Mouse (Mus musculus) G1E (cell line): ENCODE results near the gene Palmd. TPM values are rescaled to one million over a fixed set of nuclear protein-coding genes. Genes with fewer than 3 reads are reported as not detected.

Source experiments
- ATAC-seq: 2 replicates; pipeline ENCODE4 v1.8.0; 2016; ENCODE audit warnings: mild to moderate bottlenecking; ENCODE audit not compliant: insufficient number of reproducible peaks, poor library complexity, low FRiP score, severe bottlenecking; ENCODE audit errors: extremely low read depth
- DNase-seq: peaks from one replicate; pipeline ENCODE4 v3.0.0; 2012; ENCODE audit warnings: low spot score
- H3K27me3 ChIP-seq: 2 replicates; pipeline ENCODE4 v1.6.1; 2012; ENCODE audit warnings: mild to moderate bottlenecking, low read length, inconsistent platforms; ENCODE audit not compliant: insufficient read depth
- H3K36me3 ChIP-seq: replicated peaks from 2 replicates; pipeline ENCODE3; 2012; ENCODE audit warnings: mild to moderate bottlenecking, inconsistent platforms
- H3K4me1 ChIP-seq: 2 replicates; pipeline ENCODE4 v1.6.1; 2012; ENCODE audit warnings: low read depth, low read length, inconsistent platforms, mixed read lengths; ENCODE audit not compliant: insufficient read depth
- H3K4me3 ChIP-seq: 2 replicates; pipeline ENCODE4 v1.5.1; 2012; ENCODE audit warnings: low read depth, mild to moderate bottlenecking, inconsistent platforms, low read length, moderate library complexity, mixed read lengths
- H3K9me3 ChIP-seq: replicated peaks from 2 replicates; pipeline ENCODE4 v1.6.1; 2012; ENCODE audit warnings: inconsistent platforms
- CTCF ChIP-seq: IDR thresholded peaks from 2 replicates; pipeline ENCODE4 v1.5.1; 2012; ENCODE audit warnings: low read depth, low read length, inconsistent platforms, mixed read lengths
- GATA1 ChIP-seq: IDR thresholded peaks from 2 replicates; pipeline ENCODE4 v1.6.1; 2012; ENCODE audit warnings: borderline replicate concordance, low read length, inconsistent platforms, mixed read lengths
- GATA2 ChIP-seq: IDR thresholded peaks from 2 replicates; pipeline ENCODE4 v1.6.1; 2012; ENCODE audit warnings: low read depth, low read length, inconsistent platforms, borderline replicate concordance
- POLR2AphosphoS5 ChIP-seq: IDR thresholded peaks from 2 replicates; pipeline ENCODE4 v1.6.1; 2012; ENCODE audit warnings: low read depth, low read length, inconsistent platforms; ENCODE audit not compliant: insufficient replicate concordance
- TAL1 ChIP-seq: conservative IDR thresholded peaks from 2 replicates; pipeline ENCODE4 v1.6.1; 2012; ENCODE audit warnings: low read depth, low read length, inconsistent platforms, mixed read lengths
- polyA plus RNA-seq: library from polyadenylated mRNA; stranded (reverse); fragments of >175 nt; gene quantifications from 2 replicates; pipeline ENCODE4 v1.2.3, GENCODE M21; 2012
- total RNA-seq, 2 experiments: library from RNA; stranded (forward) in 1 of 2; stranded (reverse) in 1 of 2; fragments of 200-1000 nt in 1 of 2; fragments of >200 nt in 1 of 2; fragmentation: Nextera tagmentation in 1 of 2; gene quantifications; 2 replicates each; pipeline ENCODE4 v1.2.3; 2014 to 2017

Palmd gene
- total and polyA plus RNA-seq, 3 experiments = 0.22 TPM; not detected in 2

DNA sequence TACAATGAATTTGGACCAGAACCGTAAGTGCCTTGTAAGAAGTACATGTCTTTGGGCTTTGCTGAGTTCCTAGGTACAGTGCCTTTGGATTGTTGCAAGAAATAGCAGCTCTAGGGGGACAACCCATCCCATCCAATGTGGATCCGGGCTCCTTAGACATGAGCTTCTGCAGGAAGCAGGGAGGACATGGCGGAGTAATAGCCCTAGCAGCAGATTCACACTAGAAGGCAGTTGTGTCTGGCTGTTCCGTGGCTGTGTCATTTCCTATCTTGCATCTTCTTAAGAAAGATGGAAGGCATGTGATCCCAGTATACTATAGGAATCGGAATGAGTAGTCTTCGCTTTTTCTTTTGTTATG lies 76.6 kb downstream of the Palmd start:
- H3K36me3 ChIP-seq = peaks cover 91% of the 10 kb centered on the region
- H3K9me3 ChIP-seq = no peaks in the 10 kb centered on the region
- no peak for DNase-seq
- H3K4me3 ChIP-seq = no peak overlapping the region
- H3K27me3 ChIP-seq = no peaks in the 10 kb centered on the region
- ATAC-seq = no peak
- H3K4me1 ChIP-seq = peaks cover 16% of the 10 kb centered on the region
- TF ChIP-seq GATA2 = no peak
- TF ChIP-seq GATA1 = no peak
- TF ChIP-seq TAL1 = no peak
- no peak for TF ChIP-seq CTCF
- TF ChIP-seq POLR2AphosphoS5 = no peak

DNA sequence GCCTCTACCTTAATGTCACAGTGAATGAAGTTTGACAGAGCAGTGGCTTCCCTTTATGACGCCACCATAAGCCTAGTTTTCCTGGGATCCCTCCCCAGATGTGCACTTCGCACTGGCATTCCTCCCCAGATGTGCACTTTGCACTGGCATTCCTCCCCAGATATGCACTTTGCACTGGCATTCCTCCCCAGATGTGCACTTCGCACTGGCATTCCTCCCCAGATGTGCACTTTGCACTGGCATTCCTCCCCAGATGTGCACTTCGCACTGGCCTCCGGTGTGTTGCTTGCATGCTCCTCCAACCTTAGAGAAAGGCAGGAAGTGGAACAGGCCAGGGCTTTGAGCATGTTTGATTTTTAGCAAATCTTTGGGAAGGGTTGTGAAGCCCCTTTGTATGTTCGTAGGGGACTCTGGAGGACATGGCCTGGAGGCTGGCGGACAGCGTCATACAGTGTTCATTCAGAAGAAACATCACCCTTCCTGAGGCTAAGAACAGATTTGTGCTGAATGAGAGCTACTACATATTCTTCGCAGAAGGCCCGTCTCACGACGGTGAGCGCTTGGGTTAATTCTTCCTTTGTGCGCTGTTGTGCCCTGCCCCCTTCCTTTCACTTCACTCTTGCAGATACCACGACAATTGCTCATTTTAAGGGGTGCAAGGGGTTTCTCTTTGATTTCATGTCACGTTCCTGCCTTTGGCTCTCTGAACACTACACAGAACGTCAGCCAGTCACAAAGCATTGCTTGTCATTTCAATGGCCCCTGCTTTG lies 77.2 kb downstream of the Palmd start:
- Histone ChIP-seq H3K9me3 (no peaks in the 10 kb centered on the region), H3K4me1 (peaks cover 16% of the 10 kb centered on the region), H3K27me3 (no peaks in the 10 kb centered on the region), H3K36me3 (peaks cover 89% of the 10 kb centered on the region), H3K4me3 (no peak overlapping the region)
- TF ChIP-seq POLR2AphosphoS5 (no peak), TAL1 (no peak), GATA2 (no peak), CTCF (no peak), GATA1 (no peak)
- ATAC-seq (no peak), DNase-seq (no peak)

DNA sequence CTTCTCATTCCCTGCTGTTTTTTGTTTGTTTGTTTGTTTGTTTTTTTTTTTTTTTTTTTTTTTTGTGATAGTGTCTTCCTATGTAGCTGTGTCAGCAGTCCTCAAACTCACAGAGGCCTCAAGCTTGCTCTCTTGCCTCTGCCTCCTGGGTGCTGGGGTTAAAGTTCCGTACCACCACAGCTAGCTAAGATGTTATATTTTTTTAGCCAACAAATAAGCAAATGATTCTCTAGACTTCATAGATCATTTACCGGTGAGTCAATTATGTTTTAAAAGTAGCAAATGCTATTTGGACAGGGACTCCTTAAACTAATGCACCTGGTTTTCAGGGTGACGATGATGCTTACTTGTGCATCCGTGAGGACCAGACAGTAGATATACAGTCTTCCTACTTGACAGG lies 78.2 kb downstream of the Palmd start:
- TF ChIP-seq GATA1 (no peak), GATA2 (no peak), CTCF (no peak), POLR2AphosphoS5 (no peak), TAL1 (no peak)
- H3K36me3 ChIP-seq = peaks cover 89% of the 10 kb centered on the region

GRCm38 (mm10) chr3:116889358-116889757 lies 79.4 kb downstream of the Palmd start:
- H3K4me3 ChIP-seq = no peak overlapping the region
- peaks cover 89% of the 10 kb centered on the region for H3K36me3 ChIP-seq
- no peaks in the 10 kb centered on the region for H3K27me3 ChIP-seq
- TF ChIP-seq GATA1 = no peak
- TF ChIP-seq TAL1 = no peak
- no peak for TF ChIP-seq POLR2AphosphoS5
- TF ChIP-seq CTCF = no peak
- no peak for ATAC-seq
- DNase-seq = no peak
- peaks cover 16% of the 10 kb centered on the region for H3K4me1 ChIP-seq
- no peaks in the 10 kb centered on the region for H3K9me3 ChIP-seq

More for the DNA sequence above, 78.2 kb downstream of the Palmd start:
- Histone ChIP-seq H3K27me3 (no peaks in the 10 kb centered on the region), H3K4me3 (no peak overlapping the region), H3K4me1 (peaks cover 16% of the 10 kb centered on the region), H3K9me3 (no peaks in the 10 kb centered on the region)
- no peak for ATAC-seq
- DNase-seq = no peak

DNA sequence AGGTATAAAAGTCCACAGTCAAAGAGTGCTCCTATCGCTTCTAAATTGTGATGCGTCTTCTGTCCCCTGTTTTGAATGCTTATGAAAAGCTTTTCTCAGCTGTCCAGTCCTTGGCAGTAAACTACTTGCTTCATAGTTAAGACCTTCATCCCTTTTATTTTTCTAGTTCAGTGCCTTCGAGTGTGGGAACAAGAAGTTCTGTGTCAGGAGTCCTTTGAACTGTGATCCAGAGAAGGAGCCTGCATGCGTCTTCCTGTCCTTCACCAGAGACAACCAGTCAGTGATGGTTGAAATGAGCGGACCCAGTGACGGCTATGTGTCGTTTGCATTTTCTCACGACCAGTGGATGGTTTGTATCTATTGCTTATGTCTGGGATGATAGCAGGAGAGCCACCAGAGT lies 83.8 kb downstream of the Palmd start:
- Histone ChIP-seq H3K4me1 (no peaks in the 10 kb centered on the region), H3K9me3 (no peaks in the 10 kb centered on the region), H3K27me3 (no peaks in the 10 kb centered on the region), H3K4me3 (no peak overlapping the region), H3K36me3 (peaks cover 91% of the 10 kb centered on the region)
- no peak for TF ChIP-seq GATA1
- no peak for TF ChIP-seq TAL1
- TF ChIP-seq POLR2AphosphoS5 = no peak
- TF ChIP-seq GATA2 = no peak
- no peak for TF ChIP-seq CTCF
- DNase-seq (no peak), ATAC-seq (no peak)

DNA sequence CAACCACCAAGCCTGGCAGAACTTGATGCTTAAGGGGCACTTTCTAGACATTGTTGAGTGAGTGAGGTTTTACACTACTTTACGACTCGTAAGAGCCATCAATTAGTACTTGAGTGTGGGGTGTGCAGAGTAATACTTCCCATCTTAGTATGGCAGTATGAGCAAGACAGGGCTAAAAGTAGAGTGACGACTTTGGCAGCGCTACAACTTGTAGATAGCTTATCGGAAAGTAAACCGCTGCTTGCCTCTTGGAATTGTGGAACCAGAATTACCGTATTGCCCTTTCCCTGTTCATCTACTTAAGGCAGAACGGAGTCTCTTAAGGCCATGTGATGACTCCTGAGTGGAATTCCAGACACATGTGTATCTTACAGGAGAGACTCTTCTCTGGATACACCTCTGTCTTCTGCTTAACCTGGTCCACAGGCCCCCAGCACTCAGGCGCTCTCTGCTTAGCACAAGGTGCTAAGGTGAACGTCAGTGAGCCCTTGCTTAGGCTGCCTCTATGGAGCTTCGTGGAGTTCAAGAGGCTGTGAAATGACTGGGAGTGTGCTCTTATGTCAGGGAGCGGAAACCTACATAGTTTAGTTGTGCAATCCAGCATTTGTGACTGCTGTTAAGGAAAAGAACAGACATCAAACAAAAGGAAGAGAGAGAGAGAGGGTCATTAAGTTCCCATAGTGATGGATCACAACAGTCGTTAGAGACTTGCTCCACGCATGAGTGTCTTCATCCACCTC lies 86.4 kb downstream of the Palmd start:
- H3K27me3 ChIP-seq = no peaks in the 10 kb centered on the region
- DNase-seq = no peak
- no peaks in the 10 kb centered on the region for H3K9me3 ChIP-seq
- no peaks in the 10 kb centered on the region for H3K4me1 ChIP-seq
- peaks cover 95% of the 10 kb centered on the region for H3K36me3 ChIP-seq
- ATAC-seq = no peak
- TF ChIP-seq GATA2 (no peak), CTCF (no peak), POLR2AphosphoS5 (no peak), TAL1 (no peak), GATA1 (no peak)
- no peak overlapping the region for H3K4me3 ChIP-seq
